Comparison of ENCODE assay signal across 8 mouse cellular contexts in genomic region chr12:83949776-83950492, GRCm38 (mm10). TPM values are rescaled to one million over a fixed set of nuclear protein-coding genes. Genes with fewer than 3 reads are reported as not detected.
DNase-seq lines count a peak whose midpoint lies in the region; ATAC-seq and TF ChIP-seq lines count a peak whose summit lies in the region.

No protein-coding gene starts in this region.

- H3K9ac ChIP-seq in lung, embryonic 14.5 days, result peak overlapping the region; percentile 79
- peak overlapping the region; percentile 87 for H3K9ac ChIP-seq in embryonic facial prominence, embryonic 13.5 days
- peak overlapping the region; percentile 77 for H3K9ac ChIP-seq in limb, embryonic 14.5 days (ENCODE audit: low read depth, low read length, severe bottlenecking)

- peak overlapping the region; percentile 91 for H3K4me3 ChIP-seq in lung, embryonic 14.5 days (ENCODE audit: low read depth, low read length)
- H3K4me3 ChIP-seq in embryonic facial prominence, embryonic 13.5 days, result peak overlapping the region; percentile 88
- peak overlapping the region; percentile 79 for H3K4me3 ChIP-seq in limb, embryonic 14.5 days (replicated peaks; ENCODE audit: low read length)
- H3K4me3 ChIP-seq in olfactory bulb, adult 2 months (ENCODE audit: insufficient read depth, low read depth, low read length), result peak overlapping the region; percentile 94

- DNase-seq in lung, embryonic 14.5 days, result no peak
- no peak for DNase-seq in lung, postnatal 10 days
- no peak for DNase-seq in limb, embryonic 14.5 days (ENCODE audit: low spot score)
- DNase-seq in cerebellum, adult 11 months, result no peak
- DNase-seq in embryo, embryonic 10.5 days (ENCODE audit: low spot score), result no peak
- DNase-seq in cerebellum, adult 11-12 months, result no peak

- no peaks in the 10 kb centered on the region for H3K9me3 ChIP-seq in lung, embryonic 14.5 days (ENCODE audit: low read depth, low read length)
- H3K9me3 ChIP-seq in embryonic facial prominence, embryonic 13.5 days, result no peaks in the 10 kb centered on the region
- H3K9me3 ChIP-seq in limb, embryonic 14.5 days (ENCODE audit: control insufficient read depth, low read length), result no peaks in the 10 kb centered on the region

- TF ChIP-seq CTCF in lung, embryonic 14.5 days (IDR thresholded peaks at IDR 0.05; ENCODE audit: low read depth), result no peak
- TF ChIP-seq CTCF in olfactory bulb, adult 2 months (IDR thresholded peaks at IDR 0.05; ENCODE audit: insufficient read depth, low read depth, low read length), result no peak

- H3K36me3 ChIP-seq in lung, embryonic 14.5 days (ENCODE audit: insufficient read depth), result peaks cover 20% of the 10 kb centered on the region
- peaks cover 24% of the 10 kb centered on the region for H3K36me3 ChIP-seq in embryonic facial prominence, embryonic 13.5 days
- H3K36me3 ChIP-seq in limb, embryonic 14.5 days (ENCODE audit: control insufficient read depth, insufficient read depth, low read length), result peaks cover 13% of the 10 kb centered on the region; the same call in 1 of the 2 replicates

- WGBS in lung, embryonic 14.5 days, result 26% methylated on average over 11 of the region's 11 CpGs
- WGBS in embryonic facial prominence, embryonic 13.5 days, result 25% methylated on average over 11 of the region's 11 CpGs
- WGBS in limb, embryonic 14.5 days, result 29% methylated on average over 11 of the region's 11 CpGs
- WGBS in olfactory bulb, adult 2 months, result 28% methylated on average over 11 of the region's 11 CpGs

- no peak for TF ChIP-seq POLR2A in limb, embryonic 14.5 days (IDR thresholded peaks at IDR 0.05; ENCODE audit: borderline replicate concordance, extremely low read depth, insufficient read depth, insufficient read length)
- no peak for TF ChIP-seq POLR2A in olfactory bulb, adult 2 months (IDR thresholded peaks at IDR 0.05; ENCODE audit: insufficient read depth, low read depth, low read length)

- H3K4me2 ChIP-seq in lung, embryonic 14.5 days, result peak overlapping the region; percentile 98
- peak overlapping the region; percentile 93 for H3K4me2 ChIP-seq in embryonic facial prominence, embryonic 13.5 days
- peak overlapping the region; percentile 96 for H3K4me2 ChIP-seq in limb, embryonic 14.5 days (replicated peaks; ENCODE audit: low read depth, low read length, severe bottlenecking)

- H3K27ac ChIP-seq in lung, embryonic 14.5 days (ENCODE audit: low read depth), result peak overlapping the region; percentile 42; the same call in 1 of the 2 replicates
- peak overlapping the region; percentile 82 for H3K27ac ChIP-seq in embryonic facial prominence, embryonic 13.5 days
- no peak overlapping the region for H3K27ac ChIP-seq in limb, embryonic 14.5 days (replicated peaks; ENCODE audit: low read depth, low read length)
- no peak overlapping the region for H3K27ac ChIP-seq in olfactory bulb, adult 2 months (ENCODE audit: insufficient read depth, low read depth, low read length)

- peaks cover 12% of the 10 kb centered on the region for H3K4me1 ChIP-seq in lung, embryonic 14.5 days (ENCODE audit: insufficient read depth)
- peaks cover 32% of the 10 kb centered on the region for H3K4me1 ChIP-seq in embryonic facial prominence, embryonic 13.5 days
- peaks cover 21% of the 10 kb centered on the region for H3K4me1 ChIP-seq in limb, embryonic 14.5 days (ENCODE audit: control insufficient read depth, insufficient read depth, low read length)
- H3K4me1 ChIP-seq in olfactory bulb, adult 2 months (ENCODE audit: control insufficient read depth, insufficient read depth, low read length), result peaks cover 17% of the 10 kb centered on the region

- H3K27me3 ChIP-seq in lung, embryonic 14.5 days (ENCODE audit: insufficient read depth, low read length), result no peaks in the 10 kb centered on the region
- no peaks in the 10 kb centered on the region for H3K27me3 ChIP-seq in embryonic facial prominence, embryonic 13.5 days
- H3K27me3 ChIP-seq in limb, embryonic 14.5 days (ENCODE audit: control insufficient read depth, insufficient read depth, low read length), result no peaks in the 10 kb centered on the region

- ATAC-seq in lung, embryonic 14.5 days (ENCODE audit: insufficient read depth), result 0 out of 2 replicates have a peak, but pooled peaks have one; percentile 2
- no peak for ATAC-seq in embryonic facial prominence, embryonic 13.5 days (ENCODE audit: insufficient number of reproducible peaks, insufficient read depth, low FRiP score, low TSS enrichment, low read depth)
- peak; percentile 16; the same call in 1 of the 2 replicates for ATAC-seq in limb, embryonic 14.5 days (ENCODE audit: low FRiP score, low read depth)

RNA-seq across cellular contexts. Expression of gene Riox1, which starts 0.5 kb away (rescaled TPM):
- 18.6 and 20.1 TPM in 2 replicates for polyA plus RNA-seq in lung, embryonic 14.5 days (2014; fragmentation: Nextera tagmentation; extraction: Ambion mirVana)
- polyA plus RNA-seq in embryonic facial prominence, embryonic 13.5 days (2015; fragmentation: Nextera tagmentation; extraction: Ambion mirVana), result 12.8 and 15.1 TPM in 2 replicates
- polyA plus RNA-seq in limb, embryonic 14.5 days (2012; rRNA removed), result 15.8 and 18.4 TPM in 2 replicates
- 13.1 and 13.9 TPM in 2 replicates for polyA plus RNA-seq in limb, embryonic 14.5 days (2014; fragmentation: Nextera tagmentation; extraction: Ambion mirVana)
- not detected in 2 replicates for polyA plus RNA-seq in olfactory bulb, adult 2 months (2012; ENCODE audit: insufficient read depth, insufficient read length, low replicate concordance, missing spikeins)

RNA-seq across cellular contexts. Expression of gene Numb, which starts 28.2 kb away (rescaled TPM):
- polyA plus RNA-seq in lung, embryonic 14.5 days (2014; fragmentation: Nextera tagmentation; extraction: Ambion mirVana), result 36.0 and 38.3 TPM in 2 replicates
- 33.1 and 34.9 TPM in 2 replicates for polyA plus RNA-seq in embryonic facial prominence, embryonic 13.5 days (2015; fragmentation: Nextera tagmentation; extraction: Ambion mirVana)
- 53.8 and 72.4 TPM in 2 replicates for polyA plus RNA-seq in limb, embryonic 14.5 days (2012; rRNA removed)
- 31.3 and 33.2 TPM in 2 replicates for polyA plus RNA-seq in limb, embryonic 14.5 days (2014; fragmentation: Nextera tagmentation; extraction: Ambion mirVana)
- not detected in 2 replicates for polyA plus RNA-seq in olfactory bulb, adult 2 months (2012; ENCODE audit: insufficient read depth, insufficient read length, low replicate concordance, missing spikeins)

RNA-seq across cellular contexts. Expression of gene Heatr4, which starts 34.7 kb away (rescaled TPM):
- polyA plus RNA-seq in lung, embryonic 14.5 days (2014; fragmentation: Nextera tagmentation; extraction: Ambion mirVana), result not detected in 2 replicates
- not detected in 2 replicates for polyA plus RNA-seq in embryonic facial prominence, embryonic 13.5 days (2015; fragmentation: Nextera tagmentation; extraction: Ambion mirVana)
- 0.03 TPM in 1 of 2 replicates, not detected in the other for polyA plus RNA-seq in limb, embryonic 14.5 days (2012; rRNA removed)
- polyA plus RNA-seq in limb, embryonic 14.5 days (2014; fragmentation: Nextera tagmentation; extraction: Ambion mirVana), result not detected in 2 replicates
- not detected in 2 replicates for polyA plus RNA-seq in olfactory bulb, adult 2 months (2012; ENCODE audit: insufficient read depth, insufficient read length, low replicate concordance, missing spikeins)

RNA-seq across cellular contexts. Expression of gene Acot2, which starts 37.7 kb away (rescaled TPM):
- polyA plus RNA-seq in lung, embryonic 14.5 days (2014; fragmentation: Nextera tagmentation; extraction: Ambion mirVana), result 30.3 and 31.3 TPM in 2 replicates
- 20.8 and 22.9 TPM in 2 replicates for polyA plus RNA-seq in embryonic facial prominence, embryonic 13.5 days (2015; fragmentation: Nextera tagmentation; extraction: Ambion mirVana)
- 6.8 and 7.1 TPM in 2 replicates for polyA plus RNA-seq in limb, embryonic 14.5 days (2012; rRNA removed)
- polyA plus RNA-seq in limb, embryonic 14.5 days (2014; fragmentation: Nextera tagmentation; extraction: Ambion mirVana), result 15.6 TPM in 2 replicates
- not detected in 2 replicates for polyA plus RNA-seq in olfactory bulb, adult 2 months (2012; ENCODE audit: insufficient read depth, insufficient read length, low replicate concordance, missing spikeins)

RNA-seq across cellular contexts. Expression of gene Acot1, which starts 59.4 kb away (rescaled TPM):
- polyA plus RNA-seq in lung, embryonic 14.5 days (2014; fragmentation: Nextera tagmentation; extraction: Ambion mirVana), result 92.9 and 98.2 TPM in 2 replicates
- 44.9 and 45.4 TPM in 2 replicates for polyA plus RNA-seq in embryonic facial prominence, embryonic 13.5 days (2015; fragmentation: Nextera tagmentation; extraction: Ambion mirVana)
- polyA plus RNA-seq in limb, embryonic 14.5 days (2012; rRNA removed), result 27.8 and 30.7 TPM in 2 replicates
- 54.2 and 56.5 TPM in 2 replicates for polyA plus RNA-seq in limb, embryonic 14.5 days (2014; fragmentation: Nextera tagmentation; extraction: Ambion mirVana)
- not detected in 2 replicates for polyA plus RNA-seq in olfactory bulb, adult 2 months (2012; ENCODE audit: insufficient read depth, insufficient read length, low replicate concordance, missing spikeins)

Comparison
In these comparisons a context has a peak if more than half of its experiments do, and no peak if none do; other contexts are left out.
1. H3K27ac ChIP-seq: peak in lung, embryonic 14.5 days (single experiment) and embryonic facial prominence, embryonic 13.5 days (single experiment); none in limb, embryonic 14.5 days (single experiment) and olfactory bulb, adult 2 months (single experiment).
2. RNA of gene Riox1, which starts 0.5 kb away (polyA plus RNA-seq): 18.6 to 20.1 TPM in lung, embryonic 14.5 days, 13.1 to 18.4 TPM in limb, embryonic 14.5 days and 12.8 to 15.1 TPM in embryonic facial prominence, embryonic 13.5 days; not detected in olfactory bulb, adult 2 months; every median in the first group is over 10 times any median in the second.
3. Peak in every context shown above with its lines, with median percentiles within 50 percentile points of each other: H3K4me2 ChIP-seq, H3K4me3 ChIP-seq and H3K9ac ChIP-seq.